Mouse (Mus musculus) skeletal muscle tissue, postnatal 0 days (tissue): ENCODE data around the gene Zdhhc18. TPM values are rescaled to one million over a fixed set of nuclear protein-coding genes. Genes with fewer than 3 reads are reported as not detected.

Experiments
- microRNA-seq, 2 experiments: library from miRNA; unstranded; fragments of <30 nt; microRNA quantifications; one replicate each; pipeline ENCODE4; 2016
- polyA plus RNA-seq: library from polyadenylated mRNA; unstranded; fragments of >200 nt; fragmentation: Nextera tagmentation; extraction: Ambion mirVana; gene quantifications from 2 replicates; pipeline ENCODE4 v1.2.1, GENCODE M21; 2015

The Zdhhc18 gene
- 3.8 and 4.8 TPM in 2 replicates for polyA plus RNA-seq

DNA sequence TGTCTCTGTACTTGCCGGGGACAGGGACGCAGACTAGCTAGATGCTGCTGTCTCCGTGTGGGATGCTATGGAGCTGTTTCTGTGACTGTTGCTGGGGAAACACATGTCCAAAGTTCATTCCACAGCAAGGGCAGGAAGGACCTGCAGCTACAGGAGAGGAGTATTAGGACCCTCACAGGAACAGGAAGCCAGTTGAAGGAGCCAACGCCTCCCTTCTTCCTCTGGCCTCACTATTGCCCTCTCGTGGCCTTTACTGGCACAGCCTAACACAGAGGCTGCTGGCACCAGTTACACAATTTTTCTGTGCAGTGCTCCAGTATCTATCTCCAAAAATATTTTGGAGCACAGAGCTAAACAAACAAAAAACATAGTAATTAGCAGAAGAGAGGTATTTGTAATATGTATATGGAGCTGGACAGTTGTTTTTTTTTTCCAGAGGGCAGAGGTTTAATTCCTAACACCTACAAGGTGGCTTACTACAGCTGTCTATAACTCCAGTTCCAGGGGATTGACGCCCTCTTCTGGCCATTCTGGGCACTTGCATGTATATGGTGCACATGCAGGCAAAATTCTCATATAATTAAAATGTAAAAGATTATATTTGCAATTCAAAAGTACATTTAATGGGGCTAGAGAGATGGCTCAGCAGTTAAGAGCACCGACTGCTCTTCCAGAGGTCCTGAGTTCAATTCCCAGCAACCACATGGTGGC lies at the start of gene Zdhhc18:
Zdhhc18 (minus strand) TSS at position 166 of the 711 bp plus-strand sequence.

DNA sequence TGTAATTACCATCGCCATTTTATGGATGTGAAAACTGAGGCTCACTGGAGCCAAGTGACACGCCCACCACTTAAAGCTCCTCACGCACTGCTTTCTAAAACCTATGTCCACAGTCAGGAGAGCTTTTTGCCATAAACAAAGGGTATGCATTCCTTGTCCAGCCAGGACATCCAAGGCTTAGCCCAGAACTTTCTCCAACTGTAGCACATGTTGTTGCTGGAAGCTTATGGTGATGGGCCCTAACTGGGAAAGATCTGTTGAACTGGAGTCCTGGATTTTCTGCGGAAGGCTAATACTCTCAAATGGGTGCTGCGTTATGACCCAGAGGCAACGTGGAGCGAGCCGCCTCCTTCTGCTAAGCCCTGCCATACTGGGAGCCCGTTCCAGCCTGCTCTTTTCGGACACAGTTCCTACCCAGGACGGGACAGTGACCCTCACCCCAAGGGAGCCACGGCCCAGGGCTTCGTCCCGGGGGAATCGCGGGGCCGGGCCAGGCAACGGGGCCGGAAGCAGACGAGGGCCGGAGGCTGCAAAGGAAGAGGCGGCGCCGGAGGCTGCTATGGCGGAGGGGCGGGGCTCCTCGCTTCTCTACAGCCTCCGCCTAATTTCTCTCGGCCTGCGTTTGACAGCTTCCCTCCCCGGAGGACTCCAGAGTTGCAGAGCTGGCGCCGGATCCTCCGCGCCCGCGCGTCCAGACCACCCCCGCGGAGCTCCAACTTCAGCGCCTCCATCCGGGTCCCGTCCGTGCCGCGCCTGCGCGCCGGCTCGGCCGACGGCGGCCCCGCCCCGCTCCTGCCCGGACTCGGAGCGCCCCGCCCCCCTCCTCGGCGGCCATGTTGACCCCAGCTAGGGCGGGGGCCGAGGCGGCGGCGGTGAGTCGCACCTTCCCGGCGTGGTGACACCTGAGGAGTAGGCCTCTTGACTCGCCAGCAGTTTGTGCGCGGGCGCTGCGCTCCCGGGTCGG lies 22.2 kb upstream of the Zdhhc18 start, which contains the start of gene Pigv:
Pigv (minus strand) TSS at position 767 of the 964 bp plus-strand sequence.

GRCm38 (mm10) chr4:133601721-133602218 lies 48.2 kb downstream of the Zdhhc18 start, which contains the start of gene Sfn:
Gene Sfn, minus strand, starts transcription at chr4:133602168.

GRCm38 (mm10) chr4:133584059-133584951 lies 65.6 kb downstream of the Zdhhc18 start, which contains the start of gene Gpn2:
Gene Gpn2, plus strand, starts transcription at chr4:133584362.

DNA sequence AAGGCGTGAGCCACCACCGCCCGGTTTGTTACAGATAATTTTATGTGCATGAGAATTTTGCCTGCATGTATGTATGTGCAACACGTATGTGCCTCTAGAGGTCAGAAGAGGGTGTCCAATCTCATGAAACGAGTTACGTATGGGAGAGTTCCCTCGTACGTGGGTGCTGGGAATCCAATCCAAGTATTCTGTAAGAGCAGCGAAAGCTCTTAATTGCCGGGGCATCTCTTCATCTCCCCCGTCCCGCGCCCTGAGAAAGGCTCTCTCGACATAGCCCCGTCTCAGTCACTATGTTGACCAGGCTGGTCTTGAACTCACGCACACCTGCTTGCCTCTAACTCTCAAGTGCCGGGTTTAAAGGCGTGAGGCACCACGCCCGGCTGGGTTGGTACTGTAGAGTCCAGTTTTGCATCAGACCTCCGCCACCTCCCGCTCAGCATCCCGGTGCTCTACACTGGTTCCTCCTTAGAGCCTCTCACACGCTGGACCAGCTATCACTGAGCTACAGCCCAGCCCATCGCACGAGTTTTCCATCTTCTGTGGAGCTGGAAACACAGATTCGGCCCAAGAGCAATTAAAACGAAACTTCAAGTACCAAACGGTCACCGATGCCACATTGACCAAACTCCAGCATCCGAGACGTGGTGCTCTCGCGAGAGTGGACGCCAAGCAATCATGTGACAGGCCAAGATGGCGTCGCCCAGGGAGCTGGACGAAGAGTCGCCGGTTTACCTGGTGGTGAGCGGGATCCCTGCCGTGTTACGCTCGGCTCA lies 75.7 kb downstream of the Zdhhc18 start, which contains the start of gene Gpatch3:
Gpatch3 (plus strand) TSS at position 676 of the 773 bp plus-strand sequence.

Small RNAs within 50 kb of the gene (microRNA-seq; reads per million reads assigned to microRNA genes)
- gene Gm23158 = 0 reads per million in 2 experiments

Other genes with a start within 250 kb of the Zdhhc18 start
- gene Tent5b, start 170.0 kb downstream of the Zdhhc18 start, polyA plus RNA-seq = 0.44 and 0.76 TPM in 2 replicates
- 1.1 and 1.6 TPM in 2 replicates for gene Trnp1, start 151.6 kb downstream of the Zdhhc18 start, polyA plus RNA-seq
- 0.51 TPM in 1 of 2 replicates, not detected in the other for gene Kdf1, start 131.2 kb downstream of the Zdhhc18 start, polyA plus RNA-seq
- 113 and 134 TPM in 2 replicates for gene Nudc, start 104.2 kb downstream of the Zdhhc18 start, polyA plus RNA-seq
- gene Nr0b2, start 96.8 kb downstream of the Zdhhc18 start, polyA plus RNA-seq = 0.17 TPM in 1 of 2 replicates, not detected in the other
- 4.4 and 4.9 TPM in 2 replicates for gene Gpatch3, start 75.4 kb downstream of the Zdhhc18 start, polyA plus RNA-seq
- gene Gpn2, start 65.8 kb downstream of the Zdhhc18 start, polyA plus RNA-seq = 6.0 and 6.8 TPM in 2 replicates
- 0.41 and 12.1 TPM in 2 replicates for gene Sfn, start 48.0 kb downstream of the Zdhhc18 start, polyA plus RNA-seq
- 8.5 and 11.3 TPM in 2 replicates for gene Pigv, start 22.5 kb upstream of the Zdhhc18 start, polyA plus RNA-seq
- gene Arid1a, start 106.6 kb upstream of the Zdhhc18 start, polyA plus RNA-seq = 7.7 and 8.7 TPM in 2 replicates
- gene Rps6ka1, start 237.6 kb upstream of the Zdhhc18 start, polyA plus RNA-seq = 5.4 and 6.8 TPM in 2 replicates